Mouse (Mus musculus) ES-E14 (cell line): Measurements from ENCODE around the gene Zswim7.

ENCODE experiments used
- HCFC1 ChIP-seq: IDR thresholded peaks from 2 replicates; pipeline ENCODE4 v1.6.1; 2012; ENCODE audit warnings: low read length, inconsistent platforms, borderline replicate concordance; ENCODE audit not compliant: insufficient read depth
- MAFK ChIP-seq: IDR thresholded peaks from 2 replicates; pipeline ENCODE4 v1.6.1; 2014; ENCODE audit warnings: mild to moderate bottlenecking, low read depth, low read length, inconsistent platforms; ENCODE audit not compliant: insufficient read depth
- ZC3H11A ChIP-seq: IDR thresholded peaks from 2 replicates; pipeline ENCODE4 v1.6.1; 2012; ENCODE audit warnings: low read depth, mild to moderate bottlenecking, inconsistent platforms, low read length, borderline replicate concordance
- ZNF384 ChIP-seq: IDR thresholded peaks from 2 replicates; pipeline ENCODE4 v1.6.1; 2012; ENCODE audit warnings: low read depth, low read length, inconsistent platforms

- TF ChIP-seq HCFC1 (no peak), ZNF384 (no peak), ZC3H11A (no peak), MAFK (no peak)
These were observed 424 bp upstream of the Zswim7 start for GRCm38 (mm10) chr11:62281601-62281997.
